Mouse (Mus musculus) Patski (cell line): ENCODE results near the gene Uvrag. TPM values are rescaled to one million over a fixed set of nuclear protein-coding genes. Genes with fewer than 3 reads are reported as not detected.
"Not testable (repeated sequence)": the region's sequence is repeated elsewhere in the genome, so short reads cannot be mapped to it uniquely, and the experiment has no call there.

Source experiments
- ATAC-seq: fragments of 100-300 bp; one replicate; pipeline ENCODE4 v1.8.0; 2021
- CTCF ChIA-PET: fragments of 350-600 bp; sonication (Branson Sonifier 250); formaldehyde crosslinking; loops from one replicate; lab custom pipeline; 2022; ENCODE audit warnings: inconsistent platforms; lab: Charles Lee
- POLR2A ChIA-PET: fragments of 350-600 bp; sonication (Branson Sonifier 250); formaldehyde crosslinking; loops from one replicate; lab custom pipeline; 2022; ENCODE audit warnings: antibody characterized with exemption, inconsistent platforms; lab: Charles Lee
- DNase-seq: peaks from one replicate; pipeline ENCODE4 v3.0.0-alpha.2; 2011; ENCODE audit warnings: low read depth, low spot score
- H3K27me3 ChIP-seq: fragments of 371-371 bp; one replicate; pipeline ENCODE4 v1.5.1; 2021
- CTCF ChIP-seq: fragments of 100-300 bp; IDR thresholded peaks from one replicate; pipeline ENCODE4 v1.5.1; 2021
- in situ Hi-C: fragments of 300-500 bp; cut with MboI; formaldehyde crosslinking; loops from 3 replicates; pipeline ENCODE4 v1.11.1; 2018; ENCODE audit warnings: low pct_unique_long_range_greater_than_20kb, mixed read lengths
- polyA plus RNA-seq: library from polyadenylated mRNA; unstranded; gene quantifications from one replicate; pipeline ENCODE4 v1.2.3, GENCODE M21; 2021

The Uvrag gene
- polyA plus RNA-seq, 1 experiment from 2014 or later = 29.6 TPM

- in situ Hi-C loops = no loop called here
- peak; percentile 83 for DNase-seq
- ChIA-PET CTCF (interaction anchor here (0.8 to 1.4 kb wide), 3 partner anchors 10 to 52 kb away, joined by 3 read pairs; no protein-coding TSS in a partner anchor), POLR2A (interaction anchor here (0.7 kb wide), 1 partner anchor 380 kb away, joined by 3 read pairs; no protein-coding TSS in a partner anchor)
- peak; percentile 32 for ATAC-seq
- H3K27me3 ChIP-seq = no peaks in the 10 kb centered on the region
- no peak for TF ChIP-seq CTCF
Observed at GRCm38 (mm10) chr7:98970721-98971120, 170.2 kb downstream of the Uvrag start.

DNA sequence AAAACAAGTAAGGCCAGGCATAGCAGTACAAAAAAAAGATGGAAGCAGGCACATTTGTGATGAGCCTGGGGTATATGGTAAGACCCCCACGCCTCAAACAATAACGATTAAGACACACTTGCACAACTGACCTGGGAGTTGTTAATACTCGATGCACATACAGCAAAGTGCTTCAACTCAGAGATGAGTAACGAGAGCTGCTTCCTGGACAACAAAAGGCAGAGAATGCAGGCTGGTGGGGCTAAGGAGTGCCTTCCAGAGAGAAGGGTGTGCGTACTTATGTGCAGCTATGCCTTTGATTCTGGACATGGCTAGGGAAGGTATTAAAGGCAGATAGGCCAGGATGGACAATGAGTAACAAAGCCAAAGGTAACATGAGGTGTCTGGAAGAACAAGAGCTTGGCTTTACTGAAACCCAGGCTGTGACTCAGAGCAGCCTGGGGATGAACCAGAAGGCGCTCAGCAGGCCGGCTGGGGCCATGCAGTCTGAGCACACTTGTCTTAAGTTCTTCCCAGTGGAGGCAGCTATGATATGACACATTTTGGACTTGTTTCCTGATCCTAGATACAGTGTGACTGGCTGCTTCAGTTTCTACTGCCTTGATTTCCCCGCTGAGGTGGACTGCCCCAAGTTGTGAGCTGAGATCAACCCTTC lies 172.1 kb downstream of the Uvrag start:
- H3K27me3 ChIP-seq = no peaks in the 10 kb centered on the region
- TF ChIP-seq CTCF = no peak
- in situ Hi-C loops = loop anchor here (5.0 kb wide), 2 partner anchors 53 to 98 kb away; no protein-coding TSS in a partner anchor
- ATAC-seq (no peak), DNase-seq (no peak)
- CTCF ChIA-PET = interaction anchor here (1.5 kb wide), 1 partner anchor 15 kb away, joined by 3 read pairs; no protein-coding TSS in a partner anchor
- POLR2A ChIA-PET = no interaction called here

GRCm38 (mm10) chr7:98968082-98968674 lies 172.8 kb downstream of the Uvrag start:
- ChIA-PET POLR2A (no interaction called here), CTCF (interaction anchor here (1.5 kb wide), 1 partner anchor 15 kb away, joined by 3 read pairs; no protein-coding TSS in a partner anchor)
- H3K27me3 ChIP-seq = no peaks in the 10 kb centered on the region
- in situ Hi-C loops = loop anchor here (5.0 kb wide), 2 partner anchors 54 to 99 kb away; no protein-coding TSS in a partner anchor
- DNase-seq (no peak), ATAC-seq (peak; percentile 60)
- TF ChIP-seq CTCF = no peak

DNA sequence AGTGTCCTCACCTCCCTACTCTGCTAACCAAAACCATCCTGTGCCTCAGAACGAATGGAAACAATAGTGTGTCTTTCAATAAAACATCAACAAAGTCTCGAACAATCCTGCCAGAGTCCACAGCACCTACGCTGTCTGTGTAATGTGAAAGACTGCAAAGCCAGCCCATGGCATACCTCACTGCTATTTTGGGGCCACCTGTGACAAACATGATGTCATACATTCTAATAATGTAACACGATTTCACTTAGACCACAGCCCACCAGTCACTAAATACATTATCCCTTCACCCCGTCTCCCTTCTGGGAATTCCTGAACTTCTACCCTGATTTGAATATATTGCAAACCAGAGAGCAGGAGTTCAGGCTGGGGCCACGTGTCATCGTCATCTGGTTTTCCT lies 173.3 kb downstream of the Uvrag start:
- ATAC-seq (no peak), DNase-seq (no peak)
- in situ Hi-C loops = loop anchor here (5.0 kb wide), 2 partner anchors 55 to 100 kb away; no protein-coding TSS in a partner anchor
- CTCF ChIA-PET = no interaction called here
- no peaks in the 10 kb centered on the region for H3K27me3 ChIP-seq
- POLR2A ChIA-PET = no interaction called here
- no peak for TF ChIP-seq CTCF

DNA sequence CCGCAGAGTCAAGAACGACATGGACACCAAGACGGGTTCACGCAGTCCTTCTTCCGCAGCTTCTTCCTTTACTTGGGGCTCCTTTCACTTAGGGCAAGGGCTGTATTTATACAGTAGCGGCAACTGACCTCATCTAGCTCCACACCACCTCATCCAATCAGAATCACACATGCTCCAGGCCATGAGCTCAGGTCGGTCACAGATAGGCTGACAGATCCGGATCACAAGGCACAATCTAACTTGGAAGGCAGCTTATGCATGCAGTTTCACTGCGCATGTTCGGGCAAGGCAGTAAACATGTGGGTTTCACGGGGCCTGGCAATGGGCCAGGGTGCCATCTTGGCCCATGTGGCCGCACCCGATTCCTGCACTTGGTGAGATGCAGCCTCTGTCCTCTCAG lies 177.4 kb downstream of the Uvrag start:
- ATAC-seq, H3K27me3 ChIP-seq, POLR2A ChIA-PET, in situ Hi-C loops, DNase-seq: not testable (repeated sequence)
- CTCF ChIA-PET = interaction anchor here (0.9 to 1.6 kb wide), 3 partner anchors 10 to 33 kb away, joined by 3 to 8 read pairs (median 3); no protein-coding TSS in a partner anchor

GRCm38 (mm10) chr7:98962547-98963311 lies 178.2 kb downstream of the Uvrag start:
- in situ Hi-C loops = no loop called here
- H3K27me3 ChIP-seq = no peaks in the 10 kb centered on the region
- ATAC-seq = no peak
- no peak for DNase-seq
- peak; percentile 80 for TF ChIP-seq CTCF
- ChIA-PET POLR2A (interaction anchor here (0.6 kb wide), 1 partner anchor 240 kb away, joined by 3 read pairs; no protein-coding TSS in a partner anchor), CTCF (interaction anchor here (0.9 to 1.6 kb wide), 5 partner anchors 9 to 34 kb away, joined by 3 to 8 read pairs (median 3); no protein-coding TSS in a partner anchor)

GRCm38 (mm10) chr7:98962074-98962473 lies 178.9 kb downstream of the Uvrag start:
- DNase-seq = no peak
- no peak for TF ChIP-seq CTCF
- H3K27me3 ChIP-seq = no peaks in the 10 kb centered on the region
- no peak for ATAC-seq
- ChIA-PET CTCF (interaction anchor here (0.7 to 0.9 kb wide), 3 partner anchors 9 to 61 kb away, joined by 3 read pairs; no protein-coding TSS in a partner anchor), POLR2A (no interaction called here)
- in situ Hi-C loops = no loop called here

DNA sequence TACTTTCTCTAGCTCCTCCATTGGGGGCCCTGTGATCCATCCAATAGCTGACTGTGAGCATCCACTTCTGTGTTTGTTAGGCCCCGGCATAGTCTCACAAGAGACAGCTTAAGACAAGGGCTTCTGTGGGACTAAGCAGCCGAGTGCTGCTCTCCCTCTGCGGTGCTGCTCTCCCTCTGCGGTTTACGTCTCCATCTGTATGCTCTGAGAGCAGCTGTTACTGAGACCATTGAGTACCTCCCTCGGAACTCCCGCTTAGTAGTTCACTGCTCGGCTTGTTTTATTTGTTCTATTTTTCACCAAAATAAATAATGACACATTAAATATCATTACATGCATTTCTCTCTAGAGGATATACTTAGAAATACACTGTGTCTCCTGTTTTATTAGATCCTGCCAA lies 180.7 kb downstream of the Uvrag start:
- DNase-seq (no peak), ATAC-seq (no peak)
- ChIA-PET CTCF (interaction anchor here (1.0 kb wide), 1 partner anchor 197 kb away, joined by 3 read pairs; no protein-coding TSS in a partner anchor), POLR2A (no interaction called here)
- no peaks in the 10 kb centered on the region for H3K27me3 ChIP-seq
- TF ChIP-seq CTCF = no peak
- in situ Hi-C loops = no loop called here

DNA sequence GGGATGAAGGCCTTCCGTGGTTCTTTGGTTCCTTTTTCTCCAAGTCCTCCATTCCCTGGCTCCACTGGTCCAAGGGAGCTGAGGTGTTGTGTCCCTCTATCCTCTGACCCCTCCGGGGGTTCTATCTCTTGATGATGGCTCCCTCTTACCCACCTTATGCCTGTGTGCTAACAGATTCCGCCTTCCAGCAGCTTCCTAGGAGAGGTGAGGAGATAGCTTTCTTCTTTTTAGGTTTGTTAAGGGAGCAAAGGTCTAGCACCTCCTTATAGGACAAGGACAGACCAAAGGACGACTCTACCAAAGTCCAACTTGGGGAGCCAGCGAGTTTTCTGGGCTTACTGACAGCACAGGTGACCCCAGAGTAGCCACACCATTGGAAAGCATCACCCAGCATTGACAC lies 181.7 kb downstream of the Uvrag start:
- POLR2A ChIA-PET = no interaction called here
- no peak for TF ChIP-seq CTCF
- in situ Hi-C loops = no loop called here
- ATAC-seq (no peak), DNase-seq (no peak)
- H3K27me3 ChIP-seq = no peaks in the 10 kb centered on the region
- CTCF ChIA-PET = no interaction called here

- no peak for TF ChIP-seq CTCF
- POLR2A ChIA-PET = interaction anchor here (0.7 kb wide), 1 partner anchor 622 kb away, joined by 3 read pairs; no protein-coding TSS in a partner anchor
- in situ Hi-C loops = no loop called here
- ATAC-seq (no peak), DNase-seq (no peak)
- CTCF ChIA-PET = interaction anchor here (1.5 kb wide), 1 partner anchor 14 kb away, joined by 3 read pairs; no protein-coding TSS in a partner anchor
- H3K27me3 ChIP-seq = no peaks in the 10 kb centered on the region
Observed at GRCm38 (mm10) chr7:98958172-98958571, 182.8 kb downstream of the Uvrag start.
